Mouse (Mus musculus): ENCODE measurements around the gene Zfp872. TPM values are rescaled to one million over a fixed set of nuclear protein-coding genes. Genes with fewer than 3 reads are reported as not detected.
"Not testable (repeated sequence)": the region's sequence is repeated elsewhere in the genome, so short reads cannot be mapped to it uniquely, and the experiment has no call there.

The Zfp872 gene
- polyA plus RNA-seq (2012; ENCODE audit: insufficient read depth, low replicate concordance): not detected in 2 replicates

DNA sequence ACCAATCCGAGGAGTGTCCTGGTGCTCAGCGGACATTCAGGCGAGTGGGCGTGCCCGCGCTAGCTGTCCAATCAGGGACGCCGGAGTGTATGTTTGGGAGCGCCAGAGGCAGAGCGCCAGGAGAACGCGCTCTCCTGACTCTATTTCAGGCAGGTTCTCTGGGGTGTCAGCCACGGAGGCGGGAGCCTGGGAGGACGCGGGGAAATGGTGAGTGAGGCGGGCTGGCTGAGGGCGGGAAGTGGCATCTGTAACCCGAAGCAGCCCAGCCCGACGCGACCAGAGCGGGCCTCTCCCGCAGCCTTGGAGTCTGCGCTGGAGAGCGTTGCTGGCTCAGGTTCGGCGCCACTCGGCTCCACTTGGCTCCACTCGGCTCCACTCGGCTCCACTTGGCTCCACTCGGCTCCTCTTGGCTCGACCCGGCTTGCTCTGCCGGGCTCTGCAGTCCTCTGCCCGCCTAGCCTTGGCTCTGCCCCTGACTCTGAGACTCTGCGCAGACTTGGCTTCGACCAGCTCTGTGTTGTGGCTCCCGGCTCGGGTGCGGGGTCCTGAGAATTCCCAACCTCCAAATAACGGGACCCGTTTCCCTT lies at the start of gene Zfp872:
Gene Zfp872 (plus strand): TSS at position 66 of the 587 bp plus-strand sequence.
- no peak for TF ChIP-seq FLI1 (IDR thresholded peaks at IDR 0.05; ENCODE audit: low read length)
- no peak for TF ChIP-seq GATA1 (IDR thresholded peaks at IDR 0.05; ENCODE audit: borderline replicate concordance, low read length)
- Histone ChIP-seq H3K4me3 (replicated peaks) (peak within 1 kb of the TSS; percentile 88), H3K36me3 (replicated peaks; ENCODE audit: low read length) (no peaks in the 10 kb centered on the region), H3K4me1 (peaks cover 6% of the 10 kb centered on the region), H3K9me3 (peaks cover 17% of the 10 kb centered on the region), H3K27me3 (replicated peaks) (peaks cover 11% of the 10 kb centered on the region)

DNA sequence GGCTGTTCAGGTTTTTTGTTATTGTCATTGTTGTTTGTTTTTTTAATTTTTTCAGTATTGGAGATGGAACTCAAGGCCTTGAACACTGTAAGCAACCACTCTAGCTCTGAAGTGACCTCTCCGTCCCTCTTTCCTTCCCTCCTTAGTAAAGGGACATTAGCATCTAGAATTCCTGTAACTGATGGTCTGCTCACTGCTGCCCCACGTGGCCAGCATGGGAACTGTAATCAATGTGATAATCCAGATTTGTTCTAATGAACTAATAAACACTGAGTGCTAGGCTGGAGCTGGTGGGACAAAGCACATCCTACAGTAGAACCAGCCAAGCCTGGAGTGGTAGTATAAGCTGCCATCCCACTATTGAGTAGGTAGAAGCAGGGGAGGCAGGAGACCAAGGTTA lies 49.4 kb upstream of the Zfp872 start:
- Histone ChIP-seq H3K9me3 (peaks cover 9% of the 10 kb centered on the region; the same call in 1 of the 2 replicates), H3K27me3 (replicated peaks) (peaks cover 9% of the 10 kb centered on the region), H3K4me3 (replicated peaks) (no peak overlapping the region), H3K4me1 (peaks cover 7% of the 10 kb centered on the region), H3K36me3 (replicated peaks; ENCODE audit: low read length) (no peaks in the 10 kb centered on the region)
- TF ChIP-seq GATA1 (IDR thresholded peaks at IDR 0.05; ENCODE audit: borderline replicate concordance, low read length) (no peak), FLI1 (IDR thresholded peaks at IDR 0.05; ENCODE audit: low read length) (no peak)

DNA sequence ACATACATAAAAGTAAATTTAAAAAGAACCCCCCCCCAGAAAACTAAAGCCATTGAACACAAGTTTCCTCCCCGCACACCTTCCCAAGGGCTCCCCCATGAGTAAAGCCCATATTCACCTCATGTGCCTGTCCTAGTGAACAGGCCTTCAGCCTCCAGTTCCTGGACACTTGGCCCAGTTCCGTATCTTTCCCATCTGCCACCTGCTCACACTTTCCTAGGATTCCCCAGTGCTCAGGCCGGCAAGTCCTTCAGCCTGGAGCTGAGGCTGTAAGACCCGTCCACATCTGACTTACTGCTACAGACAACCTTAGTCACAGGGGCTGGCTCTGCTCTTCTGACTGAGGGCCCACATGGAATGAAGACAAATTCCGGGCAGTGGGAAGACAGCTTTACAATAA lies 48.1 kb upstream of the Zfp872 start:
- no peak overlapping the region for H3K4me3 ChIP-seq (replicated peaks)
- no peaks in the 10 kb centered on the region for H3K36me3 ChIP-seq (replicated peaks; ENCODE audit: low read length)
- TF ChIP-seq FLI1 (IDR thresholded peaks at IDR 0.05; ENCODE audit: low read length) (no peak), GATA1 (IDR thresholded peaks at IDR 0.05; ENCODE audit: borderline replicate concordance, low read length) (no peak)
- peaks cover 9% of the 10 kb centered on the region; the same call in 1 of the 2 replicates for H3K9me3 ChIP-seq
- H3K27me3 ChIP-seq (replicated peaks): peaks cover 9% of the 10 kb centered on the region
- peaks cover 10% of the 10 kb centered on the region for H3K4me1 ChIP-seq

DNA sequence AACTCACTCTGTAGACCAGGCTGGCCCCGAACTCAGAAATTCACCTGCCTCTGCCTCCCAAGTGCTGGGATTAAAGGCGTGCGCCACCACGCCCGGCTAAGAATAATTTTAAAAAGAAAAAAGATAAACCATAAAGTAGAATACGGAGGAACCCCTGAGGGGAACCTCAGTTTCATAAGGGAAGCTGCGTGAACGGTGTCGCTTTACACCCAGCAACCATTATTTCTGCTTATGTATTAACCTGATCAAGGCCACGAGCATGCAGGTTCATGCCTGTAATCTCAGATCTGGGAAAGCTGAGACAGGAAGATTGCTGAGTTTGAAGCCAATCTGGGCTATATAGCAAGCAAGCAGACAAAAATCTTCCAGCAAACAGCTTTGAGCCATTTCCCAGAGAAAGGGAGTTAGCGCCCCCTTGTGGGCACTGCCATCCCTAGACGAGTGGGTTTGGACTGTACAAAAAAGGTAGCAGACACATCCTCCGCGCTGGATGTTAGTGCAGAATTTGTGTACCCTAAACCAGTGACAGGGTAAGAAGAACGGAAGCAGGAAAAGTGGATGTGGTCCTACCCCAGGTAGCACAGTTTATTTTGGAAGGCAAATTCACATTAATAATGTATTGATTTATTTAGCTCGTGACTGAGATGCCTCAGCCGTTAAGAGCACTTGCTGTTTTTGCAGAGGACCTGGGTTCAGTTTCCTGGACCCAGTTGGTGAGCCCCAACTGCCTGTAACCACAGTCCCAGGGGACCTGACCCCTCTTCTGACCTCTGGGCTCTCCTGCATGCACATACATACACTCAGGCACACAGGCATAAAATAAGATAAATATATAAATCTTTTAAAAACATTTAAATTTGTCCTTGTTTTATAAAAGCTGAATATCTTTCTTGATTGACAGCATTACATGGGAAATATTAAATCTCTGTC lies 44.5 kb upstream of the Zfp872 start:
- Histone ChIP-seq H3K4me3 (replicated peaks) (no peak overlapping the region), H3K9me3 (peaks cover 18% of the 10 kb centered on the region), H3K27me3 (replicated peaks) (peaks cover 7% of the 10 kb centered on the region), H3K4me1 (peaks cover 10% of the 10 kb centered on the region), H3K36me3 (replicated peaks; ENCODE audit: low read length) (no peaks in the 10 kb centered on the region)
- TF ChIP-seq FLI1 (IDR thresholded peaks at IDR 0.05; ENCODE audit: low read length): no peak
- no peak for TF ChIP-seq GATA1 (IDR thresholded peaks at IDR 0.05; ENCODE audit: borderline replicate concordance, low read length)

DNA sequence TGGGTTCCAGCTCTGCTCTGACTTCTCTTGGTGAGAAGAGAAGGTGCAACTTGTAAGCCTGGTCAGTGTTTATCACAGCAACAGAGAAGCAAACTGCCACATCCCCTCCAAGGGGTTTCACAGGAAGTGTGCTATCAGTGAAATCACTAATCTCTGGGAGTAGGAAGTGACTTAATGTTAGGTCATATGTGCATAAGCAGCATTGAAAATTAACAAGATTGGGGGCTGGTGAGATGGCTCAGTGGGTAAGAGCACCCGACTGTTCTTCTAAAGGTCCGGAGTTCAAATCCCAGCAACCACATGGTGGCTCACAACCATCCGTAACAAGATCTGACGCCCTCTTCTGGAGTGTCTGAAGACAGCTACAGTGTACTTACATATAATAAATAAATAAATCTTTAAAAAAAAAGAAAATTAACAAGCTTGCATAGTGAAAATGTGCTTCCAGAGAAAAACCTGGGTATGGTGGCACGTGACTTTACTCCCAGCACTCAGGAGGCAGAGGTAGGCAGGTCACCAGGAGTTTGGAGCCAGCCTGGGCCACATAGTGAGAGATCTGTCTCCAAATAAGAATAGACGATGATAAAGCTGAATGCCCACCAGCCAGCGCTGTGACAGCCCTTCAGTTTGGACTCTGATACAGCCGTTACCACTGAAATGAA lies 43.5 kb upstream of the Zfp872 start:
- Histone ChIP-seq H3K9me3 (peaks cover 17% of the 10 kb centered on the region), H3K4me3 (replicated peaks) (no peak overlapping the region)
- TF ChIP-seq FLI1 (IDR thresholded peaks at IDR 0.05; ENCODE audit: low read length) (no peak), GATA1 (IDR thresholded peaks at IDR 0.05; ENCODE audit: borderline replicate concordance, low read length) (no peak)

DNA sequence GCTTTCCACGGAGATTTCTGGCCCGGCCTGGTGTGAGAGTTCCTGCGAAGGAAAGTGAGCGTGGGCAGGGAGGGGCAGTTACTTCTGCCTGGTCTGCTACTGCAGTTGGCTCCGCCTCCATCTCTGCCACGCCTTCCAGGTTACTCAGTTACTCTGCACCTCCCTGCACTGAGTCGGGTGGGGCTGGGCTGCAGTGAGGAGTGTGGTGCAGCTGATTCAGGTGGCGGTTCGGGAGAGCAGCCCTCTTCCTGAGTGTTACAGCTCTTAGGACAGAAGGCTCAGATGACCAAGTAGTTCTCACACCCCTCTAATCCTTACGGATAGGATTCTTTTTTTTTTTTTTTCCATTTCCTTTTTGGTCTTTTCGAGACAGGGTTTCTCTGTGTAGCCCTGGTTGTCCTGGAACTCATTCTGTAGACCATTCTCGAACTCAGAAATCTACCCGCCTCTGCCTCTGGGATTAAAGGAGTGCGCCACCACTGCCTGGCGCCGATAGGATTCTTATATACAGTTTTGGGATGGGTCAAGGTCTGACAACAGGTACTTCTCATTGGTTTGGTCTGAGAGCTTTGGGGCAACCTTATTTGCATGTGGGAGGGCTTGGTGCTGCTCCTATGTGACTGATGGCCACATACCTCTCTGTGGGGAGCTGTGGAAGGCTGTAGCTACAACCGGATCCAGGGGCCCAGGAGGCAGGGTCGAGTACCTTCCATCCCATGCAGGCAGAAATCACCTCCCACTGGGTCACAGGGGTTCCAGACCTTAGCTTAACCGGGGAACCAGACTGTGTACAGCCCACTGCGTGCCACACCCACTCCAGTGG lies 38.3 kb upstream of the Zfp872 start:
- Histone ChIP-seq H3K36me3 (replicated peaks; ENCODE audit: low read length) (no peaks in the 10 kb centered on the region), H3K9me3 (peaks cover 16% of the 10 kb centered on the region), H3K27me3 (replicated peaks) (peaks cover 13% of the 10 kb centered on the region), H3K4me1 (no peaks in the 10 kb centered on the region), H3K4me3 (replicated peaks) (no peak overlapping the region)
- TF ChIP-seq FLI1 (IDR thresholded peaks at IDR 0.05; ENCODE audit: low read length) (no peak), GATA1 (IDR thresholded peaks at IDR 0.05; ENCODE audit: borderline replicate concordance, low read length) (no peak)

More for the DNA sequence above, 43.5 kb upstream of the Zfp872 start:
- no peaks in the 10 kb centered on the region for H3K36me3 ChIP-seq (replicated peaks; ENCODE audit: low read length)
- peaks cover 10% of the 10 kb centered on the region for H3K4me1 ChIP-seq
- peaks cover 8% of the 10 kb centered on the region for H3K27me3 ChIP-seq (replicated peaks)

DNA sequence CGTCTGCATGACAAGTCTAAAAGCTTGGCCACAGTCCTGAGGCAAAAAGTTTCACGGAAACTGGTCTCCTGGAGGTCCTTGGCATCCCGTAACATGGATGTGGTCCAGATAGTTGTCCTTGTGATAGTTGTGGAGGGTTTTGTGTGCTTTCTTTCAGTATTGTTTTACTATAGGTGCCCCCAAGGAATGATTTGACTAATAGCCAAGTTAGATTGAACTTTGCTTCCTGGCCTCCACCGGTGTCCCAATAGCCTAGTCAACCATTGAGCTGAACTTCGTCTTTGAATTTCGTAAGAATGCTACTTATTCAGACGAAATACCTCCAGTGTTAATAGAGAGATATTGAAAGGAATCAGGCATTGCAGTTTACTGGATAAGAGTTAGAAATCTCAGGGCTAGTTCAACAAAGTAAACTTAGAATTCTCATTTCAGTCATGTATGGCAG lies 37.6 kb upstream of the Zfp872 start:
- H3K4me3 ChIP-seq (replicated peaks); H3K36me3 ChIP-seq (replicated peaks; ENCODE audit: low read length); H3K4me1 ChIP-seq: not testable (repeated sequence)
- H3K27me3 ChIP-seq (replicated peaks): peaks cover 13% of the 10 kb centered on the region
- H3K9me3 ChIP-seq: peaks cover 16% of the 10 kb centered on the region

DNA sequence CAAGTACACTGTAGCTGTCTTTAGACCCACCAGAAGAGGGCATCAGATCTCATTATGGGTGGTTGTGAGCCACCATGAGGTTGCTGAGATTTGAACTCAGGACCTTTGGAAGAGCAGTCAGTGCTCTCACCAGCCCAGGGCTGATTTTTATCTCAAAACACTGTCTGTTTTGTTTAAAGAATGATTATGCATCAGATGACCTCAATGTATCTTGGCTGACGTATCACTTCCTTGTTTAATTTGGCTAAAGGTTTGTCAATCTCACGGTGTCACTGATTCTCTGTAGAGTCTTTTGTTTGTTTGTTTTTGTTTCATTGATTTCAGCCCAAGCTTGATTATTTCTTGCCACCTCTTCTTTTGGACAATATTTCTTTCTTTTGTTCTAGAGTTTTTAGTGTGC lies 36.9 kb upstream of the Zfp872 start:
- TF ChIP-seq FLI1 (IDR thresholded peaks at IDR 0.05; ENCODE audit: low read length): no peak
- TF ChIP-seq GATA1 (IDR thresholded peaks at IDR 0.05; ENCODE audit: borderline replicate concordance, low read length): no peak
- Histone ChIP-seq H3K36me3 (replicated peaks; ENCODE audit: low read length) (no peaks in the 10 kb centered on the region), H3K27me3 (replicated peaks) (peaks cover 13% of the 10 kb centered on the region), H3K4me3 (replicated peaks) (no peak overlapping the region), H3K9me3 (peaks cover 16% of the 10 kb centered on the region), H3K4me1 (peaks cover 8% of the 10 kb centered on the region)

DNA sequence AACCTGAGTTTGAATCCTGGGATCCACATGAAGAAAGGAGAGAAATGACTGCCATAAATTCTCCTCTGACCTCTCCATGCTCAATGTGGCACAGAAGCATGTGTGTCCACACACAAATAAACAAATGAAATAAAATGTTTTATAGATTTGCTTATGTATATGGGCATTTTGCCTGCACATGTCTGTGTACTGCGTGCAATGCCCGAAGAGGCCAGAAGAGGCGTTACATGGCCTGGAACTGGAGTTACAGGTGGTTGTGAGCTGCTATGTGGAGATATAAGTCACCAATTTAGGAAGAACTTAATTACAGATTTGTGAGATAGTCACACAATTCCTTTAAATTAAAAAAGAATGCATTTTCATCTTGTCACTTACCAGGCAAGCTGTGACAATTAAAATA lies 34.1 kb upstream of the Zfp872 start:
- no peak for TF ChIP-seq GATA1 (IDR thresholded peaks at IDR 0.05; ENCODE audit: borderline replicate concordance, low read length)
- no peak for TF ChIP-seq FLI1 (IDR thresholded peaks at IDR 0.05; ENCODE audit: low read length)
- peaks cover 10% of the 10 kb centered on the region for H3K27me3 ChIP-seq (replicated peaks)
- peaks cover 6% of the 10 kb centered on the region; the same call in 1 of the 2 replicates for H3K9me3 ChIP-seq
- H3K36me3 ChIP-seq (replicated peaks; ENCODE audit: low read length): peaks cover 10% of the 10 kb centered on the region
- H3K4me3 ChIP-seq (replicated peaks): no peak overlapping the region
- H3K4me1 ChIP-seq: peaks cover 25% of the 10 kb centered on the region

Data from megakaryocyte, embryonic 14.5 days (primary cell).